16 mouse cellular contexts compared by ENCODE assay signal in genomic region chr2:92920709-92921108, GRCm38 (mm10). TPM values are rescaled to one million over a fixed set of nuclear protein-coding genes. Genes with fewer than 3 reads are reported as not detected.
DNase-seq lines count a peak whose midpoint lies in the region; ATAC-seq lines count a peak whose summit lies in the region.
"Had no signal": no experiment of that assay in that cellular context is flagged by ENCODE, and none has a peak within 500 bp of the region (broad histone marks: within the 10 kb centered on the region; RNA-seq: fewer than 3 reads in every experiment).

No protein-coding gene starts in this region.

- no peaks in the 10 kb centered on the region for H3K27me3 ChIP-seq in forebrain, embryonic 15.5 days
- no peaks in the 10 kb centered on the region for H3K27me3 ChIP-seq in hindbrain, embryonic 14.5 days (ENCODE audit: control insufficient read depth, insufficient read depth, low read length)
- no peaks in the 10 kb centered on the region for H3K27me3 ChIP-seq in neural tube, embryonic 14.5 days (ENCODE audit: control insufficient read depth, insufficient read depth, low read length)

- H3K9ac ChIP-seq in forebrain, embryonic 15.5 days (replicated peaks): no peak overlapping the region
- no peak overlapping the region for H3K9ac ChIP-seq in hindbrain, embryonic 14.5 days
- H3K9ac ChIP-seq in neural tube, embryonic 14.5 days (replicated peaks; ENCODE audit: low read depth, low read length): no peak overlapping the region
- H3K9ac ChIP-seq: heart, embryonic 12.5 days; liver, embryonic 13.5 days had no signal

- H3K4me1 ChIP-seq in forebrain, embryonic 15.5 days: peaks cover 36% of the 10 kb centered on the region
- H3K4me1 ChIP-seq in hindbrain, embryonic 14.5 days (replicated peaks; ENCODE audit: control insufficient read depth, insufficient read depth, low read length): peaks cover 16% of the 10 kb centered on the region
- peaks cover 18% of the 10 kb centered on the region for H3K4me1 ChIP-seq in neural tube, embryonic 14.5 days (ENCODE audit: control insufficient read depth, insufficient read depth, low read length)
- H3K4me1 ChIP-seq: liver, embryonic 13.5 days had no signal

- 32% methylated on average over 4 of the region's 4 CpGs for WGBS in forebrain, embryonic 15.5 days
- WGBS in hindbrain, embryonic 14.5 days: 32% methylated on average over 4 of the region's 4 CpGs
- 43% methylated on average over 4 of the region's 4 CpGs for WGBS in neural tube, embryonic 14.5 days

- DNase-seq in layer of hippocampus, adult 9-11 months: peak; percentile 64
- no peak for DNase-seq in layer of hippocampus, postnatal 25 days (ENCODE audit: extremely low spot score in 1 of 2, low spot score in 1 of 2)
- DNase-seq in hindbrain, embryonic 14.5 days (ENCODE audit: low spot score): peak; percentile 77
- no peak for DNase-seq in lung, postnatal 36 days
- DNase-seq in lung, postnatal 25 days (ENCODE audit: low spot score): no peak
- DNase-seq: cerebellum, adult 9-10 months; gastrocnemius, postnatal 36 days; heart, postnatal 4 days; kidney, adult 2 months; liver, embryonic 13.5 days had no signal

- peak overlapping the region; percentile 53 for H3K27ac ChIP-seq in forebrain, embryonic 15.5 days (replicated peaks)
- H3K27ac ChIP-seq in hindbrain, embryonic 14.5 days: peak overlapping the region; percentile 14; the same call in 1 of the 2 replicates
- no peak overlapping the region for H3K27ac ChIP-seq in neural tube, embryonic 14.5 days (ENCODE audit: low read depth, low read length)
- H3K27ac ChIP-seq: limb, embryonic 10.5 days; liver, embryonic 13.5 days had no signal

- peak; percentile 82 for ATAC-seq in forebrain, embryonic 15.5 days (replicated peaks)
- ATAC-seq in hindbrain, embryonic 14.5 days (ENCODE audit: low FRiP score): peak; percentile 64
- peak; percentile 58; the same call in 1 of the 2 replicates for ATAC-seq in neural tube, embryonic 14.5 days (ENCODE audit: low read depth)
- ATAC-seq: CD4-positive, CD25-positive, alpha-beta regulatory T cell, adult 4 months; lung, postnatal 0 days had no signal

- no peaks in the 10 kb centered on the region for H3K9me3 ChIP-seq in forebrain, embryonic 15.5 days
- no peaks in the 10 kb centered on the region for H3K9me3 ChIP-seq in hindbrain, embryonic 14.5 days (ENCODE audit: control insufficient read depth, low read length)
- H3K9me3 ChIP-seq in neural tube, embryonic 14.5 days (ENCODE audit: control insufficient read depth, low read length): no peaks in the 10 kb centered on the region
- H3K9me3 ChIP-seq: heart, embryonic 12.5 days; limb, embryonic 10.5 days; liver, embryonic 13.5 days had no signal

- H3K36me3 ChIP-seq in forebrain, embryonic 15.5 days: no peaks in the 10 kb centered on the region
- no peaks in the 10 kb centered on the region for H3K36me3 ChIP-seq in hindbrain, embryonic 14.5 days (replicated peaks; ENCODE audit: control insufficient read depth, insufficient read depth)
- no peaks in the 10 kb centered on the region for H3K36me3 ChIP-seq in neural tube, embryonic 14.5 days (ENCODE audit: control insufficient read depth, insufficient read depth, low read length)
- H3K36me3 ChIP-seq: heart, embryonic 12.5 days; limb, embryonic 10.5 days; liver, embryonic 13.5 days had no signal

- no peak overlapping the region for H3K4me3 ChIP-seq in forebrain, embryonic 15.5 days
- H3K4me3 ChIP-seq in hindbrain, embryonic 14.5 days (replicated peaks; ENCODE audit: low read length): no peak overlapping the region
- no peak overlapping the region for H3K4me3 ChIP-seq in neural tube, embryonic 14.5 days (ENCODE audit: low read depth, low read length)
- H3K4me3 ChIP-seq: heart, embryonic 12.5 days; limb, embryonic 10.5 days; liver, embryonic 13.5 days had no signal

- no peak overlapping the region for H3K4me2 ChIP-seq in forebrain, embryonic 15.5 days (replicated peaks)
- no peak overlapping the region for H3K4me2 ChIP-seq in hindbrain, embryonic 14.5 days (replicated peaks)
- no peak overlapping the region for H3K4me2 ChIP-seq in neural tube, embryonic 14.5 days (ENCODE audit: low read depth, low read length)
- H3K4me2 ChIP-seq: heart, embryonic 12.5 days; liver, embryonic 13.5 days had no signal

RNA-seq across cellular contexts. Expression of gene Syt13, which starts 5.8 kb away (rescaled TPM):
- total RNA-seq in layer of hippocampus, postnatal 25 days (2021): 100 to 1,000 TPM; 141 to 161 TPM
- polyA plus RNA-seq in forebrain, embryonic 15.5 days (2015; fragmentation: Nextera tagmentation; extraction: Ambion mirVana): 21.8 and 30.0 TPM in 2 replicates
- polyA plus RNA-seq in hindbrain, embryonic 14.5 days (2014; fragmentation: Nextera tagmentation; extraction: Ambion mirVana): 29.7 and 39.8 TPM in 2 replicates
- polyA plus RNA-seq in neural tube, embryonic 14.5 days (2014; fragmentation: Nextera tagmentation; extraction: Ambion mirVana): 30.5 and 31.9 TPM in 2 replicates
- polyA plus RNA-seq: CD4-positive, CD25-positive, alpha-beta regulatory T cell, adult 4 months had no signal

Comparison
In these comparisons a context has a peak if more than half of its experiments do, and no peak if none do; other contexts are left out.
1. DNase-seq: peak in layer of hippocampus, adult 9-11 months (single experiment) and hindbrain, embryonic 14.5 days (single experiment); none in layer of hippocampus, postnatal 25 days (0 of 2), lung, postnatal 36 days (single experiment) and lung, postnatal 25 days (single experiment).
2. Peak in every context shown above with its lines, with median percentiles within 50 percentile points of each other: ATAC-seq.